Mouse (Mus musculus): ENCODE measurements around the gene Adamtsl3. TPM values are rescaled to one million over a fixed set of nuclear protein-coding genes. Genes with fewer than 3 reads are reported as not detected.
A peak's percentile ranks its signal among the peaks of the same experiment; 100 is the strongest.

Adamtsl3 gene
- polyA plus RNA-seq, 1 experiment from 2014 or later = 0.63 TPM

GRCm38 (mm10) chr7:82366056-82366455 lies 30.6 kb downstream of the Adamtsl3 start:
- ATAC-seq = no peak
- no peaks in the 10 kb centered on the region for H3K4me1 ChIP-seq (replicated peaks)

DNA sequence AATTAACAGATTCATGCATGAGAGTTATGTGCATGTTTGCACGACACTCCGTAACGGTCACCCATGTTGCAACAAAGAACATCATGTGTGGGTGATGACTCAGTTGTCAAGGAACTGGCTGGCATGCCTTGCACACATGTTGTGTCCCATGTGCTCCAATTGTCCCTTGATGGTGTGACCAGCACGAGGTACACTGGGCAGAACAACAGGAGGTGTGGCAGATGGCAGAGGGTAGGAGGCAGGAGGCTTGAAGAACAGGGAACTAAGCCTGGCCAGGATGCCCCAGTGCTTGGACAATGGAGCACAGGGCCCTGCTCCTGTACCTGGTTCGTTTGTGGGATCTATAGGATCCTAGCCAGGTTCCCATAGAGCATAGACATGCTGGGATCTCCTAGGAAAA lies 31.0 kb downstream of the Adamtsl3 start:
- Histone ChIP-seq H3K36me3 (no peaks in the 10 kb centered on the region), H3K4me3 (replicated peaks) (no peak overlapping the region), H3K9ac (no peak overlapping the region), H3K4me2 (replicated peaks) (no peak overlapping the region), H3K4me1 (replicated peaks) (no peaks in the 10 kb centered on the region), H3K27me3 (replicated peaks) (no peaks in the 10 kb centered on the region), H3K27ac (peak overlapping the region; percentile 54; the same call in 1 of the 2 replicates), H3K9me3 (no peaks in the 10 kb centered on the region)
- ATAC-seq = no peak
- 80% methylated on average over 5 of the region's 5 CpGs for WGBS

More at GRCm38 (mm10) chr7:82366056-82366455, 30.6 kb downstream of the Adamtsl3 start:
- H3K4me3 ChIP-seq (replicated peaks) = no peak overlapping the region
- 34% methylated on average over 4 of the region's 4 CpGs for WGBS
- no peak overlapping the region for H3K4me2 ChIP-seq (replicated peaks)
- no peaks in the 10 kb centered on the region for H3K9me3 ChIP-seq
- H3K27me3 ChIP-seq (replicated peaks) = no peaks in the 10 kb centered on the region
- H3K36me3 ChIP-seq = no peaks in the 10 kb centered on the region
- H3K27ac ChIP-seq = peak overlapping the region; percentile 54; the same call in 1 of the 2 replicates
- no peak overlapping the region for H3K9ac ChIP-seq

GRCm38 (mm10) chr7:82368047-82368446 lies 32.6 kb downstream of the Adamtsl3 start:
- Histone ChIP-seq H3K4me2 (replicated peaks) (no peak overlapping the region), H3K9me3 (no peaks in the 10 kb centered on the region), H3K9ac (no peak overlapping the region), H3K27ac (no peak overlapping the region), H3K27me3 (replicated peaks) (no peaks in the 10 kb centered on the region), H3K4me3 (replicated peaks) (no peak overlapping the region), H3K36me3 (no peaks in the 10 kb centered on the region), H3K4me1 (replicated peaks) (no peaks in the 10 kb centered on the region)
- WGBS = 55% methylated on average over 2 of the region's 2 CpGs
- ATAC-seq = no peak

DNA sequence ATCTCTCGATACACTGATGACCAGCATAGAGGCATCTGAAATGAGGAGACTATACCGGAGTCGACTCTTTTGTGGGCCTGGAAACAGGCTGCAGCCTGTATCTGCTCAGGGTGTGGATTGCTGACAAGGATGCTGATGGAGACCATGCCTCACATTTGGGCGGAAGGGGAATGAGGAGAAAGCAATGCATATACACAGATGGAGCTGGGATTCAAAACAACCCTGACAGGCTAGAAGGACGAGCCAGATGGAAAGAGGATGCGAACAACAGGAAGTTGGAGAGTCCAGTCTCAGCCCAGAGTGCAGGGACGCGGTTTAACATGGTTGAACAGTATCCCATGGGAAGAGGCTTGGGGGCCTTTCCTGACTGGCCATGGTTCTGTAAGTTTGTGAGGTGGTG lies 34.6 kb downstream of the Adamtsl3 start:
- WGBS = 47% methylated on average over 8 of the region's 8 CpGs
- Histone ChIP-seq H3K27ac (no peak overlapping the region), H3K4me2 (replicated peaks) (no peak overlapping the region), H3K27me3 (replicated peaks) (no peaks in the 10 kb centered on the region), H3K36me3 (no peaks in the 10 kb centered on the region), H3K9ac (no peak overlapping the region), H3K4me3 (replicated peaks) (no peak overlapping the region), H3K4me1 (replicated peaks) (no peaks in the 10 kb centered on the region), H3K9me3 (no peaks in the 10 kb centered on the region)
- ATAC-seq = peak; percentile 53

GRCm38 (mm10) chr7:82371411-82371810 lies 35.9 kb downstream of the Adamtsl3 start:
- Histone ChIP-seq H3K36me3 (no peaks in the 10 kb centered on the region), H3K4me1 (replicated peaks) (no peaks in the 10 kb centered on the region), H3K4me2 (replicated peaks) (no peak overlapping the region), H3K4me3 (replicated peaks) (no peak overlapping the region), H3K27ac (no peak overlapping the region), H3K27me3 (replicated peaks) (no peaks in the 10 kb centered on the region), H3K9me3 (no peaks in the 10 kb centered on the region), H3K9ac (no peak overlapping the region)
- WGBS = 45% methylated on average over 3 of the region's 3 CpGs
- ATAC-seq = no peak

GRCm38 (mm10) chr7:82378311-82378710 lies 42.8 kb downstream of the Adamtsl3 start:
- Histone ChIP-seq H3K4me2 (replicated peaks) (no peak overlapping the region), H3K9ac (no peak overlapping the region), H3K36me3 (no peaks in the 10 kb centered on the region), H3K4me3 (replicated peaks) (no peak overlapping the region), H3K27ac (no peak overlapping the region), H3K27me3 (replicated peaks) (no peaks in the 10 kb centered on the region), H3K4me1 (replicated peaks) (no peaks in the 10 kb centered on the region), H3K9me3 (no peaks in the 10 kb centered on the region)
- 81% methylated on average over 1 of the region's 1 CpGs for WGBS
- ATAC-seq = no peak

DNA sequence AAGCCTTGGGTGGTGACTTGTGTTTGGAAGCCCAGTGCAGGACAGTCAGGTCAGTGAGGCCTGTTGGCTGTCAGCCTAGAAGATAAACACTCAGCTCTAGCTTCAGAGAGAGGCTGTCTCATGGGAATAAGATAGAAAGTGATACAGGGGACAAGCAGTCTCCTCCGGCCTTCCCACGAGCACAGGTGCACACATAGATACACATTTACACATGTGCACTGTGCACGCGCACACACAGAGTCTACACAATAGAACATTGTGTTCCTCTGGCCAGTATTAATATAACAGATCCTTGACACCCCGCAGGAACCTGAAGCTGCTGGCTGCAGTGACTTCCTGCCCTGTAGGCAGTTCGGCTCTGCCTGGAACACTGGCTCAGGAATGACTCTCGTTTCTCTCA lies 44.3 kb downstream of the Adamtsl3 start:
- Histone ChIP-seq H3K27me3 (replicated peaks) (no peaks in the 10 kb centered on the region), H3K4me2 (replicated peaks) (no peak overlapping the region), H3K36me3 (no peaks in the 10 kb centered on the region), H3K27ac (no peak overlapping the region), H3K4me3 (replicated peaks) (no peak overlapping the region), H3K9me3 (no peaks in the 10 kb centered on the region), H3K4me1 (replicated peaks) (no peaks in the 10 kb centered on the region), H3K9ac (no peak overlapping the region)
- no peak for ATAC-seq
- 71% methylated on average over 7 of the region's 7 CpGs for WGBS

DNA sequence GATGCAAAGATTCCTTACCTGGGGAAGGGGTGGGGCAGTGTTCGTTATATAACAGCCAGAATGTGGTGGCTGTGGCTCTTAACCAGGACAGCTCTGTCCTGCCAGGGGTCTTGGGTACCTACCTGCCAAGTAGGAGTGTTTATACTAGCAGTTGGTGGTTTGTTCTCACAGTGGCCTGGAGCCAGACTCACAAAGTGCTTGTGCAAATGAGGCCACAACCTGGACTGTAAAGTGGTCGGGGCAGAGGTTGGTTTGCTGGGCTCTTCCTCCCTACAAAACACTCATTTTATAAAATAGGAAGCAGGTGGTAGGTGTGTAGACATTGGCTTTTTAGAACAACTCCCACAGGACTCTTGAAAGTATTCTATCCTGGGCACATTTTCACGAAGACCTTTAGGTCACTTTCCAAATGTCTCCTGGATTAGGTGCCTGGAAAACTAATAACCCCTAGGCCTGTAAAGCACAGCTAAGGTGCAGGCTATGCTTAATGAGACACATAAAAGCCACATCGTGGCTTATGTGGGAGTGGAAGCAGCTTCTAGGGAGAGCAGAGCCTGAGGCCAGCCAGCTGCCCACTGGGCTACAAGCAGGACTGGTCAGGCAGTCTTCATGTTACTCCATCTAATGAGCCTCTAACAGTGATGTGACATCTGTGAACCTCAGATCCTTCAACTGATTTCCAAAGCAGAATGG lies 47.5 kb downstream of the Adamtsl3 start:
- H3K9me3 ChIP-seq = no peaks in the 10 kb centered on the region
- H3K4me3 ChIP-seq (replicated peaks) = no peak overlapping the region
- H3K27me3 ChIP-seq (replicated peaks) = no peaks in the 10 kb centered on the region
- no peak overlapping the region for H3K9ac ChIP-seq
- no peak overlapping the region for H3K27ac ChIP-seq
- H3K36me3 ChIP-seq = no peaks in the 10 kb centered on the region
- H3K4me2 ChIP-seq (replicated peaks) = no peak overlapping the region
- no peaks in the 10 kb centered on the region for H3K4me1 ChIP-seq (replicated peaks)
- 65% methylated on average over 4 of the region's 4 CpGs for WGBS
- ATAC-seq = no peak

- Histone ChIP-seq H3K27ac (no peak overlapping the region), H3K4me1 (replicated peaks) (no peaks in the 10 kb centered on the region), H3K9me3 (no peaks in the 10 kb centered on the region), H3K36me3 (no peaks in the 10 kb centered on the region), H3K4me2 (replicated peaks) (no peak overlapping the region), H3K9ac (no peak overlapping the region), H3K4me3 (replicated peaks) (no peak overlapping the region), H3K27me3 (replicated peaks) (no peaks in the 10 kb centered on the region)
- ATAC-seq = no peak
- 74% methylated on average over 3 of the region's 3 CpGs for WGBS
Observed at GRCm38 (mm10) chr7:82383536-82383848, 48.0 kb downstream of the Adamtsl3 start.

- no peak for ATAC-seq
- Histone ChIP-seq H3K36me3 (no peaks in the 10 kb centered on the region), H3K4me2 (replicated peaks) (no peak overlapping the region), H3K9ac (no peak overlapping the region), H3K9me3 (no peaks in the 10 kb centered on the region), H3K4me3 (replicated peaks) (no peak overlapping the region), H3K4me1 (replicated peaks) (no peaks in the 10 kb centered on the region), H3K27ac (no peak overlapping the region), H3K27me3 (replicated peaks) (no peaks in the 10 kb centered on the region)
- 93% methylated on average over 3 of the region's 3 CpGs for WGBS
Observed at GRCm38 (mm10) chr7:82387121-82387520, 51.6 kb downstream of the Adamtsl3 start.

GRCm38 (mm10) chr7:82394435-82395186 lies 59.1 kb downstream of the Adamtsl3 start:
- H3K4me2 ChIP-seq (replicated peaks) = no peak overlapping the region
- H3K4me3 ChIP-seq (replicated peaks) = no peak overlapping the region
- H3K9me3 ChIP-seq = no peaks in the 10 kb centered on the region
- H3K36me3 ChIP-seq = no peaks in the 10 kb centered on the region
- H3K27me3 ChIP-seq (replicated peaks) = no peaks in the 10 kb centered on the region
- WGBS = 84% methylated on average over 6 of the region's 6 CpGs
- ATAC-seq = no peak
- no peak overlapping the region for H3K9ac ChIP-seq
- H3K4me1 ChIP-seq (replicated peaks) = no peaks in the 10 kb centered on the region
- no peak overlapping the region for H3K27ac ChIP-seq

- Histone ChIP-seq H3K9me3 (no peaks in the 10 kb centered on the region), H3K4me1 (replicated peaks) (no peaks in the 10 kb centered on the region), H3K4me3 (replicated peaks) (no peak overlapping the region), H3K36me3 (no peaks in the 10 kb centered on the region), H3K9ac (no peak overlapping the region), H3K4me2 (replicated peaks) (no peak overlapping the region), H3K27ac (no peak overlapping the region), H3K27me3 (replicated peaks) (no peaks in the 10 kb centered on the region)
- no peak for ATAC-seq
- 89% methylated on average over 12 of the region's 12 CpGs for WGBS
Observed at GRCm38 (mm10) chr7:82395239-82395638, 59.7 kb downstream of the Adamtsl3 start.

All from intestine, embryonic 15.5 days (tissue).